Mouse (Mus musculus): Measurements from ENCODE around the gene Surf2. TPM values are rescaled to one million over a fixed set of nuclear protein-coding genes. Genes with fewer than 3 reads are reported as not detected.

Surf2 gene
- total and polyA plus RNA-seq, 2 experiments from 2014 or later: 31.0 to 55.1 TPM

- ATAC-seq: no peak
- TF ChIP-seq CTCF (IDR thresholded peaks at IDR 0.05; ENCODE audit: low read depth): no peak
- Histone ChIP-seq H3K4me3 (ENCODE audit: low read depth, low read length) (peak overlapping the region; percentile 63), H3K27ac (ENCODE audit: low read depth, low read length) (peak overlapping the region; percentile 87; the same call in 1 of the 2 replicates), H3K36me3 (ENCODE audit: insufficient read depth) (peaks cover 57% of the 10 kb centered on the region), H3K9me3 (ENCODE audit: low read length) (no peaks in the 10 kb centered on the region), H3K9ac (peak overlapping the region; percentile 77), H3K4me1 (ENCODE audit: insufficient read depth) (peaks cover 12% of the 10 kb centered on the region), H3K27me3 (ENCODE audit: insufficient read depth, low read length) (no peaks in the 10 kb centered on the region), H3K4me2 (ENCODE audit: low read depth) (peak overlapping the region; percentile 81)
- 13% methylated on average over 7 of the region's 7 CpGs for WGBS
- DNase-seq: no peak
Observed at GRCm38 (mm10) chr2:26901834-26902400, 14.2 kb upstream of the Surf2 start.

DNA sequence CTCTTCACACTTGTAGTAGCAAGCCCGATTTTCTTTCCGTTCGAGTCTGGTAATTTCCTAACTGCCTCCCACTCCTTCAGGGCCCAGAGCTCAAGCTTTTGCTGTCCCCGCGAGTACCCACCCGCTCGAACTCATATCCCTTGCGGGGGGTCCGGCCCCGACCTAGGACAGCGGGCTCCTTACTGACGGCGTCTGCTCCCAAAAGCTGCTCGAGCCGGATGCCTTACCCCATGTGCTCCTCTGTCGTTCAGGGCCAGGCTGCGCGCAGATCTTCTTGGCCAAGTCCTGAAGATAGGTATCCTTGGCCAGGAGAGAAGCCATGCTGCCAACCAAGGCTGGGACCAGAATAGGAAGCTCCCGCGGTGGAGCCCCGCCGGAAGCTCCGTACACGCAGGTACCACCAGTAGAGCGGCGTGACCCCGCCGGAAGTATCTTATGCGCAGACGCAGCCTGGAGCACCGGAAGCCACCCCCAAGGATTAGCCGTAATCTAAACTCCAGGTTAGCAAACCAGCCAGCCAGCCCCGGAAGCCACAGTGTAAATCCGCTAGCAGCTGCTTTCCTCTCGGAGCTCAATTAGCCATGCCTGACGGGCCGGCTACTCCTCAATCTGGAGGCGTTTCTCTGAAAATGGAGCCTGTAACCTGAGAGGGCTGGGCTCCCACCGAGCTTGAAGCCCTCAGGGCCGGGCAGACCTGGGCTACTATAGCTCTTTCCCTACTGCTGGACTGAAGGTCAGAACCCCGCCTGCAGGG lies 13.5 kb upstream of the Surf2 start, which contains the start of gene Surf6:
Gene Surf6 (minus strand): TSS at position 413 of the 754 bp plus-strand sequence.
- H3K4me1 ChIP-seq (ENCODE audit: insufficient read depth): peaks cover 12% of the 10 kb centered on the region
- WGBS: under 1% methylated on average over 41 of the region's 41 CpGs
- peak; percentile 99 for ATAC-seq
- no peaks in the 10 kb centered on the region for H3K27me3 ChIP-seq (ENCODE audit: insufficient read depth, low read length)
- peak within 1 kb of the TSS; percentile 63 for H3K4me3 ChIP-seq (ENCODE audit: low read depth, low read length)
- H3K4me2 ChIP-seq (ENCODE audit: low read depth): peak within 1 kb of the TSS; percentile 81
- H3K27ac ChIP-seq (ENCODE audit: low read depth, low read length): peak within 1 kb of the TSS; percentile 87
- peak; percentile 97 for DNase-seq
- no peaks in the 10 kb centered on the region for H3K9me3 ChIP-seq (ENCODE audit: low read length)
- TF ChIP-seq CTCF (IDR thresholded peaks at IDR 0.05; ENCODE audit: low read depth): no peak
- H3K9ac ChIP-seq: peak within 1 kb of the TSS; percentile 77
- peaks cover 57% of the 10 kb centered on the region for H3K36me3 ChIP-seq (ENCODE audit: insufficient read depth)

- Histone ChIP-seq H3K27me3 (ENCODE audit: insufficient read depth, low read length) (no peaks in the 10 kb centered on the region), H3K4me2 (ENCODE audit: low read depth) (peak overlapping the region; percentile 81), H3K27ac (ENCODE audit: low read depth, low read length) (peak overlapping the region; percentile 87), H3K9ac (peak overlapping the region; percentile 77), H3K4me3 (ENCODE audit: low read depth, low read length) (peak overlapping the region; percentile 63), H3K9me3 (ENCODE audit: low read length) (no peaks in the 10 kb centered on the region), H3K36me3 (ENCODE audit: insufficient read depth) (peaks cover 55% of the 10 kb centered on the region), H3K4me1 (ENCODE audit: insufficient read depth) (peaks cover 12% of the 10 kb centered on the region)
- WGBS: 11% methylated on average over 7 of the region's 7 CpGs
- DNase-seq: no peak
- no peak for ATAC-seq
- no peak for TF ChIP-seq CTCF (IDR thresholded peaks at IDR 0.05; ENCODE audit: low read depth)
Observed at GRCm38 (mm10) chr2:26903311-26903710, 12.9 kb upstream of the Surf2 start.

DNA sequence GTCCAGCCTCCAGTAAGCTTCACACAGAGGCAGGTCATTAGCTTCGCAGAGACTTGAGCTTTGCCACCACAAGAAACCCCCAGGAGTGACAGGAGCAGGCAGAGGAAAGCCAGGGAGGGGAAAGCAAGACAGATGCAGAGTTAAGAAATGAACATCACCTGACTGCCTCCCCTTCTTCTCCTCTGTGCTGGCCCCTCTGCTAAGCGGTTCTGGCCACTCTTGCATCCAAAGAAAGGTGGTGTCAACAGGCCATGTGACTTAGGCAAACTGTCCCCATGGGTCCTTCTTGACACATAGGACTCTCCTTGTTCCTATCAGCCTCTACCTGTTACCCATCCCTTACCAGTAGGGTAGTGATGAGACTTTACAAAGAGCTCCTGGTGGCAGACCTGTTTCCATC lies 10.2 kb upstream of the Surf2 start:
- no peak for DNase-seq
- Histone ChIP-seq H3K36me3 (ENCODE audit: insufficient read depth) (peaks cover 38% of the 10 kb centered on the region), H3K9me3 (ENCODE audit: low read length) (no peaks in the 10 kb centered on the region), H3K9ac (no peak overlapping the region), H3K4me2 (ENCODE audit: low read depth) (no peak overlapping the region), H3K4me1 (ENCODE audit: insufficient read depth) (peaks cover 22% of the 10 kb centered on the region), H3K27ac (ENCODE audit: low read depth, low read length) (no peak overlapping the region), H3K4me3 (ENCODE audit: low read depth, low read length) (no peak overlapping the region), H3K27me3 (ENCODE audit: insufficient read depth, low read length) (no peaks in the 10 kb centered on the region)
- no peak for ATAC-seq
- no peak for TF ChIP-seq CTCF (IDR thresholded peaks at IDR 0.05; ENCODE audit: low read depth)
- WGBS: 100% methylated on average over 2 of the region's 2 CpGs

GRCm38 (mm10) chr2:26906431-26906830 lies 9.7 kb upstream of the Surf2 start:
- Histone ChIP-seq H3K4me2 (ENCODE audit: low read depth) (no peak overlapping the region), H3K27ac (ENCODE audit: low read depth, low read length) (no peak overlapping the region), H3K4me1 (ENCODE audit: insufficient read depth) (peaks cover 22% of the 10 kb centered on the region), H3K9me3 (ENCODE audit: low read length) (no peaks in the 10 kb centered on the region), H3K4me3 (ENCODE audit: low read depth, low read length) (no peak overlapping the region), H3K36me3 (ENCODE audit: insufficient read depth) (peaks cover 38% of the 10 kb centered on the region), H3K27me3 (ENCODE audit: insufficient read depth, low read length) (no peaks in the 10 kb centered on the region), H3K9ac (no peak overlapping the region)
- DNase-seq (no peak), ATAC-seq (no peak)
- no peak for TF ChIP-seq CTCF (IDR thresholded peaks at IDR 0.05; ENCODE audit: low read depth)
- WGBS: 95% methylated on average over 3 of the region's 3 CpGs

GRCm38 (mm10) chr2:26907109-26907508 lies 9.1 kb upstream of the Surf2 start:
- DNase-seq (no peak), ATAC-seq (no peak)
- Histone ChIP-seq H3K9me3 (ENCODE audit: low read length) (no peaks in the 10 kb centered on the region), H3K27ac (ENCODE audit: low read depth, low read length) (no peak overlapping the region), H3K4me3 (ENCODE audit: low read depth, low read length) (no peak overlapping the region), H3K36me3 (ENCODE audit: insufficient read depth) (peaks cover 40% of the 10 kb centered on the region), H3K27me3 (ENCODE audit: insufficient read depth, low read length) (no peaks in the 10 kb centered on the region), H3K4me2 (ENCODE audit: low read depth) (no peak overlapping the region), H3K4me1 (ENCODE audit: insufficient read depth) (peaks cover 24% of the 10 kb centered on the region), H3K9ac (no peak overlapping the region)
- 61% methylated on average over 4 of the region's 4 CpGs for WGBS
- peak; percentile 78 for TF ChIP-seq CTCF (IDR thresholded peaks at IDR 0.05; ENCODE audit: low read depth)
